Comparison of ENCODE assay signal across 11 mouse cellular contexts in the genomic region with DNA sequence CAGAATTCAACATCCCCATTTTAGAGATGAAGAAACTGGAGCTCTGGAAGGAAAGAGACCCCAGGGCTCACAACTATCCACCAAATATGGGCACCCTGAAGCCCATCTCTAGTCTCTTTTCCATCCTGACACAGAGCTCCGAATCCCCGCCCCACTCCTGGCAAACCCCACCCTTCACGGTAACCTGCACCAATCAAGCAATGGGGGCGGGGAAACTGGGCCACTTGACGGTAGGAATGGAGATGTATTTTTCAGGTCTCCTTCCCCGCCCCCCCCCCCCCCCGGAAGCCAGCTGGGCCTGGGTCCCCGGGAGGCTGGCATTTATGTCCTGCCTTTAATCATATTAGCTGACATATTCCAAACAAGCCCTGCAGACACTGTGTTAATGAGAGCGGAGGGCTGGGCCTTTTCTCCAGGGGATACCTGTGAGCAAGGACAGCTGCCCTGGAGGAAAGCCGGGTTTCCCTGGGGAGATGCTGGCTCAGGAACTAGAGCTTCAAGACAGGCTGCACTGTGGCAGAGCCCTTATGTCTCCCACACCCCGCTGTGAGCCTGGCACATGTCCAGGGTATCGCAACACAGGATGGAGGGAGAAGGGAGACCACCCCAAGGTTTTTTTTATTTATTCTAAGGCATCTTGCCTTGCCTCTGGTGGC. TPM values are rescaled to one million over a fixed set of nuclear protein-coding genes. Genes with fewer than 3 reads are reported as not detected.
A peak's percentile ranks its signal among the peaks of the same experiment; 100 is the strongest.
DNase-seq lines count a peak whose midpoint lies in the region; ATAC-seq and TF ChIP-seq lines count a peak whose summit lies in the region.
"Had no signal": no experiment of that assay in that cellular context is flagged by ENCODE, and none has a peak within 500 bp of the region (broad histone marks: within the 10 kb centered on the region; RNA-seq: fewer than 3 reads in every experiment).

No protein-coding gene starts in this region.

- no peak overlapping the region for H3K4me2 ChIP-seq in kidney, postnatal 0 days (ENCODE audit: low read length)
- 0 out of 2 replicates have a peak overlapping the region, but pooled peaks have one; percentile 8 for H3K4me2 ChIP-seq in forebrain, embryonic 16.5 days (ENCODE audit: low read length)
- no peak overlapping the region for H3K4me2 ChIP-seq in midbrain, embryonic 15.5 days
- H3K4me2 ChIP-seq: limb, embryonic 15.5 days had no signal

- no peaks in the 10 kb centered on the region for H3K36me3 ChIP-seq in kidney, postnatal 0 days (ENCODE audit: insufficient read depth, low read length)
- no peaks in the 10 kb centered on the region for H3K36me3 ChIP-seq in forebrain, embryonic 16.5 days (ENCODE audit: control insufficient read depth, insufficient read depth)
- no peaks in the 10 kb centered on the region for H3K36me3 ChIP-seq in midbrain, embryonic 15.5 days (replicated peaks)
- H3K36me3 ChIP-seq: limb, embryonic 15.5 days had no signal

- no peak overlapping the region for H3K27ac ChIP-seq in kidney, postnatal 0 days
- no peak overlapping the region for H3K27ac ChIP-seq in forebrain, embryonic 16.5 days (ENCODE audit: low read length)
- H3K27ac ChIP-seq in midbrain, embryonic 15.5 days = 0 out of 2 replicates have a peak overlapping the region, but pooled peaks have one; percentile 4
- H3K27ac ChIP-seq: limb, embryonic 15.5 days had no signal

- TF ChIP-seq CTCF in kidney, postnatal 0 days (IDR thresholded peaks at IDR 0.05; ENCODE audit: low read depth) = no peak

- 12% methylated on average over 11 of the region's 12 CpGs for whole genome bisulfite sequencing in kidney, postnatal 0 days
- WGBS in forebrain, embryonic 16.5 days = 10% methylated on average over 11 of the region's 12 CpGs
- WGBS in midbrain, embryonic 15.5 days = 14% methylated on average over 12 of the region's 12 CpGs

- H3K9ac ChIP-seq in kidney, postnatal 0 days (ENCODE audit: low read depth, low read length) = no peak overlapping the region
- no peak overlapping the region for H3K9ac ChIP-seq in forebrain, embryonic 16.5 days (replicated peaks; ENCODE audit: low read depth, low read length)
- no peak overlapping the region for H3K9ac ChIP-seq in midbrain, embryonic 15.5 days
- H3K9ac ChIP-seq: limb, embryonic 15.5 days had no signal

- DNase-seq in kidney, postnatal 0 days (ENCODE audit: low spot score) = peak; percentile 10
- no peak for DNase-seq in kidney, adult 9 months
- peak; percentile 16 for DNase-seq in cerebellum, adult 9-10 months
- DNase-seq in natural killer cell, adult 2 months (ENCODE audit: low spot score in 2 of 2) = no peak
- DNase-seq in thymus, postnatal 25 days = no peak
- DNase-seq in spleen, adult 12 weeks (ENCODE audit: low spot score) = no peak
- DNase-seq: heart, postnatal 4 days had no signal

- no peaks in the 10 kb centered on the region for H3K4me1 ChIP-seq in kidney, postnatal 0 days (replicated peaks; ENCODE audit: insufficient read depth, low read length)
- peaks cover 17% of the 10 kb centered on the region for H3K4me1 ChIP-seq in forebrain, embryonic 16.5 days (replicated peaks; ENCODE audit: control insufficient read depth, insufficient read depth, low read length)
- peaks cover 35% of the 10 kb centered on the region for H3K4me1 ChIP-seq in midbrain, embryonic 15.5 days

- no peak overlapping the region for H3K4me3 ChIP-seq in kidney, postnatal 0 days (replicated peaks; ENCODE audit: low read depth, low read length)
- H3K4me3 ChIP-seq in forebrain, embryonic 16.5 days (replicated peaks; ENCODE audit: low read length) = no peak overlapping the region
- H3K4me3 ChIP-seq in midbrain, embryonic 15.5 days = no peak overlapping the region
- H3K4me3 ChIP-seq: limb, embryonic 15.5 days had no signal

- H3K27me3 ChIP-seq in kidney, postnatal 0 days (ENCODE audit: insufficient read depth, low read length) = no peaks in the 10 kb centered on the region
- H3K27me3 ChIP-seq in forebrain, embryonic 16.5 days (replicated peaks; ENCODE audit: control insufficient read depth, insufficient read depth, low read length) = no peaks in the 10 kb centered on the region
- no peaks in the 10 kb centered on the region for H3K27me3 ChIP-seq in midbrain, embryonic 15.5 days (replicated peaks)
- H3K27me3 ChIP-seq: limb, embryonic 15.5 days had no signal

- no peak for ATAC-seq in kidney, postnatal 0 days (replicated peaks; ENCODE audit: low FRiP score, low read depth)
- ATAC-seq in forebrain, embryonic 16.5 days = 0 out of 2 replicates have a peak, but pooled peaks have one; percentile 26
- peak; percentile 26; the same call in 1 of the 2 replicates for ATAC-seq in midbrain, embryonic 15.5 days (replicated peaks)

- no peaks in the 10 kb centered on the region for H3K9me3 ChIP-seq in kidney, postnatal 0 days (replicated peaks; ENCODE audit: low read length)
- H3K9me3 ChIP-seq in forebrain, embryonic 16.5 days (ENCODE audit: control insufficient read depth, low read length) = no peaks in the 10 kb centered on the region
- no peaks in the 10 kb centered on the region for H3K9me3 ChIP-seq in midbrain, embryonic 15.5 days
- H3K9me3 ChIP-seq: limb, embryonic 15.5 days had no signal

RNA-seq across cellular contexts. Expression of a gene that starts 18.2 kb away (rescaled TPM):
- polyA plus RNA-seq in kidney, postnatal 0 days (2015; fragmentation: Nextera tagmentation; extraction: Ambion mirVana) = 54.4 and 69.0 TPM in 2 replicates
- 24.1 and 32.0 TPM in 2 replicates for polyA plus RNA-seq in forebrain, embryonic 16.5 days (2015; fragmentation: Nextera tagmentation; extraction: Ambion mirVana)
- polyA plus RNA-seq in midbrain, embryonic 15.5 days (2015; fragmentation: Nextera tagmentation; extraction: Ambion mirVana) = 39.7 and 49.0 TPM in 2 replicates
- polyA plus RNA-seq: C2C12 had no signal

RNA-seq across cellular contexts. Expression of a gene that starts 25.0 kb away (rescaled TPM):
- 27.2 and 34.6 TPM in 2 replicates for polyA plus RNA-seq in kidney, postnatal 0 days (2015; fragmentation: Nextera tagmentation; extraction: Ambion mirVana)
- 13.9 and 17.6 TPM in 2 replicates for polyA plus RNA-seq in forebrain, embryonic 16.5 days (2015; fragmentation: Nextera tagmentation; extraction: Ambion mirVana)
- polyA plus RNA-seq in midbrain, embryonic 15.5 days (2015; fragmentation: Nextera tagmentation; extraction: Ambion mirVana) = 21.7 and 28.4 TPM in 2 replicates
- polyA plus RNA-seq: C2C12 had no signal

RNA-seq across cellular contexts. Expression of a gene that starts 30.8 kb away (rescaled TPM):
- polyA plus RNA-seq in kidney, postnatal 0 days (2015; fragmentation: Nextera tagmentation; extraction: Ambion mirVana) = 30.2 and 35.8 TPM in 2 replicates
- 16.8 and 24.6 TPM in 2 replicates for polyA plus RNA-seq in forebrain, embryonic 16.5 days (2015; fragmentation: Nextera tagmentation; extraction: Ambion mirVana)
- 25.1 and 33.3 TPM in 2 replicates for polyA plus RNA-seq in midbrain, embryonic 15.5 days (2015; fragmentation: Nextera tagmentation; extraction: Ambion mirVana)
- polyA plus RNA-seq: C2C12 had no signal

RNA-seq across cellular contexts. Expression of a gene that starts 32.0 kb away (rescaled TPM):
- polyA plus RNA-seq in kidney, postnatal 0 days (2015; fragmentation: Nextera tagmentation; extraction: Ambion mirVana) = 4.5 and 4.6 TPM in 2 replicates
- polyA plus RNA-seq in forebrain, embryonic 16.5 days (2015; fragmentation: Nextera tagmentation; extraction: Ambion mirVana) = 12.3 and 13.1 TPM in 2 replicates
- polyA plus RNA-seq in midbrain, embryonic 15.5 days (2015; fragmentation: Nextera tagmentation; extraction: Ambion mirVana) = 31.0 and 31.7 TPM in 2 replicates

Comparison
In these comparisons a context has a peak if more than half of its experiments do, and no peak if none do; other contexts are left out.
1. DNase-seq: peak in kidney, postnatal 0 days (single experiment) and cerebellum, adult 9-10 months (single experiment); none in kidney, adult 9 months (single experiment), natural killer cell, adult 2 months (0 of 2), thymus, postnatal 25 days (single experiment) and spleen, adult 12 weeks (single experiment).